Mouse (Mus musculus) liver, embryonic 14.5 days (tissue): ENCODE data around the gene Bsx. TPM values are rescaled to one million over a fixed set of nuclear protein-coding genes. Genes with fewer than 3 reads are reported as not detected.
A peak's percentile ranks its signal among the peaks of the same experiment; 100 is the strongest.

Experiments used
- ATAC-seq: fragments of 200-750 bp; cut with Nextera tagmentation; 2 replicates; pipeline ENCODE4 v1.8.0; 2017; ENCODE audit warnings: moderate number of reproducible peaks, mild to moderate bottlenecking, moderate library complexity; ENCODE audit not compliant: insufficient read depth
- DNase-seq, 3 experiments: peaks; one replicate each; pipeline ENCODE4 v3.0.0-alpha.2; 2012 to 2013; ENCODE audit warnings: low read depth in 3 of 3, low spot score in 3 of 3
- H3K27ac ChIP-seq: fragments of 300-500 bp; sonication (generic); 2 replicates; pipeline ENCODE4 v1.5.1; 2014; ENCODE audit warnings: moderate library complexity, mild to moderate bottlenecking, control low read depth, inconsistent platforms
- H3K27me3 ChIP-seq: fragments of 300-500 bp; sonication (generic); 2 replicates; pipeline ENCODE4 v1.6.1; 2014; ENCODE audit warnings: mild to moderate bottlenecking, low read length, moderate library complexity; ENCODE audit not compliant: control insufficient read depth, insufficient read depth
- H3K36me3 ChIP-seq: fragments of 300-500 bp; sonication (generic); replicated peaks from 2 replicates; pipeline ENCODE4 v1.6.1; 2014; ENCODE audit warnings: low read depth; ENCODE audit not compliant: control insufficient read depth, insufficient read depth
- H3K4me1 ChIP-seq, 2 experiments: fragments of 200-500 bp in 1 of 2; fragments of 300-500 bp in 1 of 2; sonication (generic) in 1 of 2; replicated peaks; 2 replicates each; pipeline ENCODE4 v1.6.1; 2012 to 2014; ENCODE audit warnings: antibody characterized with exemption in 1 of 2, inconsistent platforms in 1 of 2, low read length in 1 of 2; ENCODE audit not compliant: control insufficient read depth in 2 of 2, insufficient read depth in 2 of 2
- H3K4me2 ChIP-seq: fragments of 300-500 bp; sonication (generic); 2 replicates; pipeline ENCODE4 v1.6.1; 2014; ENCODE audit warnings: low read depth, mild to moderate bottlenecking, control low read depth, moderate library complexity
- H3K4me3 ChIP-seq, 2 experiments: fragments of 200-500 bp in 1 of 2; fragments of 300-500 bp in 1 of 2; sonication (generic) in 1 of 2; 2 replicates each; pipeline ENCODE4 v1.5.1; 2012 to 2014; ENCODE audit warnings: low read depth in 2 of 2, low read length in 2 of 2, mild to moderate bottlenecking in 2 of 2, control low read depth in 1 of 2, inconsistent platforms in 1 of 2, moderate library complexity in 1 of 2; ENCODE audit not compliant: insufficient read depth in 1 of 2
- H3K9ac ChIP-seq: fragments of 300-500 bp; sonication (generic); replicated peaks from 2 replicates; pipeline ENCODE4 v1.6.1; 2014; ENCODE audit warnings: mild to moderate bottlenecking, control low read depth, moderate library complexity
- H3K9me3 ChIP-seq: fragments of 300-500 bp; sonication (generic); 2 replicates; pipeline ENCODE4 v1.6.1; 2016; ENCODE audit warnings: low read length, mixed read lengths; ENCODE audit not compliant: control insufficient read depth
- CTCF ChIP-seq: IDR thresholded peaks from 2 replicates; pipeline ENCODE4 v1.5.1; 2016; ENCODE audit warnings: antibody characterized with exemption, low read depth, control low read depth
- EP300 ChIP-seq: IDR thresholded peaks from 2 replicates; pipeline ENCODE4 v1.6.1; 2016; ENCODE audit warnings: antibody characterized with exemption, low read depth
- WGBS: fragments of 180-500 bp; shearing (Covaris S2); extraction: QIAGEN DNeasy Blood & Tissue Kit; methylation state at CpG from one replicate; pipeline ENCODE4 v1.1.7; 2014; ENCODE audit not compliant: insufficient replicate concordance; 5-methylcytosine and 5-hydroxymethylcytosine counted together
- polyA plus RNA-seq, 2 experiments: library from polyadenylated mRNA; depleted of rRNA in 1 of 2; stranded (reverse) in 1 of 2; unstranded in 1 of 2; fragments of >200 nt; fragmentation: Nextera tagmentation in 1 of 2; extraction: Ambion mirVana in 1 of 2; gene quantifications; 2 replicates each; pipeline versions ENCODE4 v1.2.1 to v1.2.3; 2012 to 2014

Gene Bsx
- polyA plus RNA-seq, 2 experiments: 0.01 TPM; not detected in 1

DNA sequence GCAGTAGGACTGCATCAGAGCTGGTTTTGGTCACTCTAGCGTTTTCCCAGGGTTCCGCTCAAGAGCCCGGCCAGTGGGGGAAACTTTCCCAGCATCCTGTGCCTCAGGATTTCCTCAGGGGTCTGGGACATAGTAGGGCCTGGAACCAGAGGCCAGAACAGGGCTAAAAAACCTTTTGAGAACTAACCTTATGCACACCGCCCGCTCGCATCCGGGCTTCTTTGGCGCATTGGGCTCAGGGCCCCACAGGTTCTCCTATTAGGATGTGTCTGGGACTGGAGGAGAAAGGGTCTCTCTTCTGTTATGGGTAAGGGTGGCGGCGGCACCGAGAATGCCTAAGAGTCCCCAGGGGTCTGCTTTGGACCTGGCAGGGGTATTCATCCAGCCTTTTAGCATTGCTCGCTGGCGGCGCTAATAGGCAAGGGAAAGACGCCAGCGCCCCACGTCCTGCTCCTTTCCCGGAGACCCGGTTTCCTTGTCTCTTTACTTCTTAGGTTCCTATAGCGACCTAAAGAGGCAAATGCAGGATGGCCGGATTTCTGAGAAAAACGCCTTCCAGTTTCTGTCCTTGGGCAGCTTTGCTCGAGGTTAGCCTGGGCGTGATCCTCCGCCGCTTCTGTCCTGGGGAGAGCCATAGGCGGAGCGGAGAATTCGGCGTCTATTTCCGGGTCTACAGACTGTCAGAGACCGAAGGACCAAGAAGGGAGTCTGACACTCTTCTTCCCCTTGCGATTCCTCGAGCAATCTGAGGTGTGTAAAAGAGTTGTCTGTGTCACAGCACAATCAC lies 2.4 kb upstream of the Bsx start:
- Histone ChIP-seq H3K36me3 (no peaks in the 10 kb centered on the region), H3K27me3 (peaks cover 59% of the 10 kb centered on the region), H3K9me3 (no peaks in the 10 kb centered on the region), H3K4me1 (no peaks in the 10 kb centered on the region), H3K4me3 (no peak overlapping the region), H3K9ac (no peak overlapping the region), H3K27ac (no peak overlapping the region), H3K4me2 (peak overlapping the region; percentile 2; the same call in 1 of the 2 replicates)
- no peak for DNase-seq
- no peak for ATAC-seq
- WGBS: 3% methylated on average over 34 of the region's 34 CpGs
- TF ChIP-seq CTCF (no peak), EP300 (no peak)

DNA sequence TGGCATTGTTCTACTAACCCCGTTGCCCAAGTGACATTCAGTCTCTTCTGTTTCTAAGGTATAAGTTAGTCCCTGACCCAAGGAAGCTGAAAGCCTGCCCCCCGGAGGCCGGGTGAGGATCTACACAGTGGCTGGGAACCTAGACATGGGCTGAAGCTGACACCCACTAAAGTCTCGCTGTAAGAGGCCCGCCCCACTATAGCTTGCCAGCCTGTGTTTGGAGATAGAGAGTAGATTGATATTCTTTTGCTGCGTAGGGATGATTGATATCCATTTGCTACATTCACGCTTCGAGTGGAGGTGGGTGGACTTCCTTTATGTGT lies 1.8 kb upstream of the Bsx start:
- H3K4me1 ChIP-seq: no peaks in the 10 kb centered on the region
- 6% methylated on average over 8 of the region's 8 CpGs for WGBS
- H3K9ac ChIP-seq: no peak overlapping the region
- H3K27me3 ChIP-seq: peaks cover 64% of the 10 kb centered on the region
- TF ChIP-seq EP300 (no peak), CTCF (peak; percentile 31)
- no peak overlapping the region for H3K27ac ChIP-seq
- H3K9me3 ChIP-seq: no peaks in the 10 kb centered on the region
- DNase-seq: peak in 1 of 3 experiments; percentile 1
- no peaks in the 10 kb centered on the region for H3K36me3 ChIP-seq
- H3K4me3 ChIP-seq: no peak overlapping the region
- no peak for ATAC-seq
- H3K4me2 ChIP-seq: no peak overlapping the region

DNA sequence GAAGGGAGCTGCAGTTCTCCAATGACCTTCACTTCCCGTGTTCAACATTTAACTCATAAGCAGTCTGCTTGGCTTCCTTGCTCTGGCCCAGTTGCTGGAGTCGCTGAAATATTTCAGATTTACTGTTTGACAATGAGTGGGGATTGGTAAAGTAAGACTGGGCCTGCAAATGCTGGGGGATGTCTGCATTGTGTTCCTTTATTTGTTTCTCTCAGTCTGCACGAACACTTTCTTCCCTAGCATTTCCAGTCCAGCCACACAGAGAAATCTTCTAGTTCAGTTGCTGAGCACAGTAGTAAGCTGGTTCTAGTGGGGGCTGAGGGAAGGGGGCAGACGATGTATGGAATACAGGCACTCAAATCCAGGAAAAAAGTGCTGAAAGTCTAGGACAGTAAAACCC lies 1.0 kb downstream of the Bsx start:
- Histone ChIP-seq H3K4me1 (no peaks in the 10 kb centered on the region), H3K27me3 (peaks cover 93% of the 10 kb centered on the region), H3K27ac (no peak overlapping the region), H3K36me3 (no peaks in the 10 kb centered on the region), H3K4me3 (no peak overlapping the region), H3K9ac (no peak overlapping the region), H3K9me3 (no peaks in the 10 kb centered on the region), H3K4me2 (no peak overlapping the region)
- TF ChIP-seq EP300: no peak
- TF ChIP-seq CTCF: no peak
- WGBS: 7% methylated on average over 4 of the region's 4 CpGs
- ATAC-seq: no peak
- no peak for DNase-seq

DNA sequence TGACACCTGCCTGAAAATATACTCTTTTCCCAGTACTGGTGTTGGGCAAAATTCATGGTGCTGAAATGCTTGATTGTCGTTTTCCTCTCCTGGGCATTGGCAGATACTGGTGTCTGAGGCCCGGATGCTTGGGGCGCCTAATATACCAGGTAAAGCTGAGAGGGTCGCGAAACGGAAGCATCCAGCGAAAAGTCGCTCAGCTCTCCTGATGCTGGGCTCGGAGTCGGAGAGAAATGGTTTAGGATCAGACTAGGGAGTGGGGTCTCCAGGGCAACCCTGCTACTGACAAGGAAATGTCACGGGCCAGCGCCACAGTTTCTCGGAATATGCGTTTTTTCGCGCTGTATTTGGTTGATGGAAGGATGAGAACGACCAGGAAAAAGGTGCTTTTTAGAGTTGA lies 1.5 kb downstream of the Bsx start:
- DNase-seq: no peak
- no peak overlapping the region for H3K27ac ChIP-seq
- TF ChIP-seq CTCF (no peak), EP300 (no peak)
- ATAC-seq: no peak
- no peak overlapping the region for H3K4me2 ChIP-seq
- H3K9me3 ChIP-seq: no peaks in the 10 kb centered on the region
- H3K9ac ChIP-seq: no peak overlapping the region
- WGBS: 3% methylated on average over 17 of the region's 17 CpGs
- H3K4me3 ChIP-seq: no peak overlapping the region
- no peaks in the 10 kb centered on the region for H3K4me1 ChIP-seq
- H3K27me3 ChIP-seq: peaks cover 91% of the 10 kb centered on the region
- no peaks in the 10 kb centered on the region for H3K36me3 ChIP-seq

DNA sequence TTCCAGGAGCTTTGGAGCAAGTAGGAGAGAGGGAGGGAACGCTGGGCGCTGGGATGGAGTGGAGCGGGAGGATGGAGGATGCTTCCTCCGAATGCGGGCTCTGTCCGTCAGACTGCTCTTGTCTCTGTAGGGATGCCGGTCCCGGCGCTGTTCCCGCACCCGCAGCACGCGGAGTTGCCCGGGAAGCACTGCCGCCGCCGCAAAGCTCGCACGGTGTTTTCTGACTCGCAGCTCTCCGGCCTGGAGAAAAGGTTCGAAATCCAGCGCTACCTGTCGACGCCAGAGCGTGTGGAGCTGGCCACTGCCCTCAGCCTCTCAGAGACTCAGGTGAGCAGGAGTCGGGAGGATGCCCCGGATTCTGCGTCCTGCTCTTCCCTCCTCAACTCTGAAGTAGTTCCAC lies 2.2 kb downstream of the Bsx start:
- ATAC-seq: no peak
- no peak for DNase-seq
- H3K27me3 ChIP-seq: peaks cover 96% of the 10 kb centered on the region
- no peaks in the 10 kb centered on the region for H3K4me1 ChIP-seq
- WGBS: under 1% methylated on average over 29 of the region's 29 CpGs
- H3K36me3 ChIP-seq: no peaks in the 10 kb centered on the region
- H3K4me3 ChIP-seq: no peak overlapping the region
- H3K9me3 ChIP-seq: no peaks in the 10 kb centered on the region
- no peak for TF ChIP-seq EP300
- TF ChIP-seq CTCF: no peak
- H3K27ac ChIP-seq: no peak overlapping the region
- no peak overlapping the region for H3K4me2 ChIP-seq
- no peak overlapping the region for H3K9ac ChIP-seq
